Mouse (Mus musculus) ES-Bruce4 (cell line): Measurements from ENCODE around the gene Opalin. TPM values are rescaled to one million over a fixed set of nuclear protein-coding genes. Genes with fewer than 3 reads are reported as not detected.
A peak's percentile ranks its signal among the peaks of the same experiment; 100 is the strongest.

Source experiments
- H3K27ac ChIP-seq: 2 replicates; pipeline ENCODE4 v1.5.1; 2012; ENCODE audit warnings: low read length, inconsistent platforms; ENCODE audit not compliant: insufficient read depth
- H3K27me3 ChIP-seq: 2 replicates; pipeline ENCODE4 v1.6.1; 2012; ENCODE audit warnings: mild to moderate bottlenecking, low read length, inconsistent platforms; ENCODE audit not compliant: control insufficient read depth, poor library complexity, insufficient read depth, severe bottlenecking
- H3K36me3 ChIP-seq: 2 replicates; pipeline ENCODE4 v1.6.1; 2012; ENCODE audit warnings: inconsistent platforms, mild to moderate bottlenecking, low read length, moderate library complexity; ENCODE audit not compliant: control insufficient read depth, poor library complexity, insufficient read depth, severe bottlenecking
- H3K4me1 ChIP-seq: one replicate; pipeline ENCODE4 v1.8.1; 2011; ENCODE audit warnings: low read length; ENCODE audit not compliant: control insufficient read depth, insufficient read depth
- H3K4me3 ChIP-seq: 2 replicates; pipeline ENCODE4 v1.5.1; 2011; ENCODE audit warnings: low read depth, mild to moderate bottlenecking, low read length
- H3K9ac ChIP-seq: 2 replicates; pipeline ENCODE4 v1.6.1; 2012; ENCODE audit warnings: low read depth, mild to moderate bottlenecking, inconsistent platforms; ENCODE audit not compliant: poor library complexity, severe bottlenecking
- H3K9me3 ChIP-seq: replicated peaks from 2 replicates; pipeline ENCODE4 v1.6.1; 2012; ENCODE audit warnings: mild to moderate bottlenecking, low read length, inconsistent platforms; ENCODE audit not compliant: control insufficient read depth, poor library complexity, insufficient read depth, severe bottlenecking
- CTCF ChIP-seq: IDR thresholded peaks from one replicate; pipeline ENCODE4 v1.8.1; 2011; ENCODE audit warnings: low read depth, low read length
- EP300 ChIP-seq: IDR thresholded peaks from 2 replicates; pipeline ENCODE4 v1.6.1; 2011; ENCODE audit warnings: low read depth, low read length; ENCODE audit not compliant: insufficient read depth
- POLR2A ChIP-seq: IDR thresholded peaks from one replicate; pipeline ENCODE4 v1.8.1; 2011; ENCODE audit warnings: low read length; ENCODE audit not compliant: insufficient read depth
- polyA plus RNA-seq: library from polyadenylated mRNA; stranded (reverse); fragments of >200 nt; gene quantifications from 2 replicates; pipeline ENCODE4 v1.2.4, GENCODE M21; 2011; ENCODE audit warnings: low read depth; ENCODE audit not compliant: missing spikeins, insufficient read depth, insufficient read length

Opalin gene
- polyA plus RNA-seq, 1 experiment = not detected

DNA sequence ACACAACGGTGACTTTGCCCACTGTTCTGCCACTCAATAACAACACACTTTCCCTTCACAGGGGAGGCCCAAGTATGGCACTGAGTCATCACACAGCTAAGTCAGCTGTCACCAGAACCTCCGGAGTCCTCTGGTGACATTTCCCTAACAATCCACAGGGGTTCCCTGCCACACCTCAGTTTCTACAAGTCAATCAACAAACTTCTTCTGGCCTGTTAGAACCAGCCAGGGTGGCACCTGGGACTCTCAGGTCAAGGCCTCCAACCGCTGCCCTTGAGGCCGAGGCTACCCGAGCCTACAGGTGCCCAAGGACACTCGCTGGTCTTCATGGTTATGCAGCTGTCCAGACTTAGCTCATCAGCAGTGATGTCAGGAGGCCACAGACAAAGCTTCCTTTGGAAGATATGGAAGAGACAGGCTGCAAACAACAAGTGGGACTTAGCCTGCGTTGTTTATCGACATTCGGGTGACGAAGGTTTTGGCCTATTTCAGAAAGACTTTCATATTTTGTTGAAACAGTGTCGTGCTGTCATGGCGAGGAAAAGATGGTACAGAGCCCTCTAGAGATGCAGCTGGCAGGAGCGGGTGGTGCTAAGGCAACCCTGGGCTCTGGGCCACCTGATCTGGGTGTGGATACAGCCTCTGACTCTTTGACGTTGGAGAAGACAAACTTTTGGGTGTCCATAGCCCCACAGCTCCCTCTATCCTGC, 3.0 kb downstream of the Opalin start:
- TF ChIP-seq EP300 (no peak), POLR2A (no peak), CTCF (no peak)

GRCm38 (mm10) chr19:41071500-41071899, 5.4 kb downstream of the Opalin start:
- TF ChIP-seq CTCF (peak; percentile 100), POLR2A (no peak)
- no peak overlapping the region for H3K9ac ChIP-seq
- no peaks in the 10 kb centered on the region for H3K4me1 ChIP-seq
- H3K36me3 ChIP-seq = no peaks in the 10 kb centered on the region
- H3K4me3 ChIP-seq = no peak overlapping the region
- H3K27me3 ChIP-seq = no peaks in the 10 kb centered on the region
- H3K27ac ChIP-seq = no peak overlapping the region
- H3K9me3 ChIP-seq = no peaks in the 10 kb centered on the region; the same call in 1 of the 2 replicates

More for the DNA sequence above, 3.0 kb downstream of the Opalin start:
- H3K9ac ChIP-seq = no peak overlapping the region
- no peaks in the 10 kb centered on the region for H3K9me3 ChIP-seq
- no peak overlapping the region for H3K27ac ChIP-seq
- H3K4me1 ChIP-seq = no peaks in the 10 kb centered on the region
- H3K4me3 ChIP-seq = no peak overlapping the region
- H3K27me3 ChIP-seq = no peaks in the 10 kb centered on the region
- no peaks in the 10 kb centered on the region for H3K36me3 ChIP-seq

DNA sequence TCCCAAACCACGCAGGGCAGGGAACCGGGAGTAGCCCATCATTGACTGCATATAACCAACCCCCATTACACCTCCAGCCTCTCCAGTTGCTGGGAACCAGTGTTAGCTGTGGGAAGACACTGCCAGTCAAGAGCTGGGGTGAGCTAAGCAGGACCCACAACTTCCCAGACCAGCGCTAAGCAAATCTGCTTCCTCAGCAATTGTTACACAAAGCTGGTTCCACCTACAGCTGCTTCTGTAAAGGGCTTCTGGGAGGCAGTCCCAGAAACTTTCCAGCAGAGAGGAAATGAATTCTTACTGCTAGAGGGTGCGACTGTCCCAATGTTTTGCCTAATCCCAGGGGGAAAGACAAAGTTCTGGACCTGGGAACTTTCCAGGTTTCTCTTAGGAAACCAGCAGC, 22.2 kb downstream of the Opalin start:
- H3K27me3 ChIP-seq = no peaks in the 10 kb centered on the region
- no peak overlapping the region for H3K4me3 ChIP-seq
- no peak overlapping the region for H3K9ac ChIP-seq
- H3K27ac ChIP-seq = no peak overlapping the region
- H3K36me3 ChIP-seq = no peaks in the 10 kb centered on the region
- no peaks in the 10 kb centered on the region for H3K9me3 ChIP-seq
- TF ChIP-seq CTCF = no peak
- no peak for TF ChIP-seq POLR2A
- no peak for TF ChIP-seq EP300
- H3K4me1 ChIP-seq = peaks cover 1% of the 10 kb centered on the region

- Histone ChIP-seq H3K36me3 (no peaks in the 10 kb centered on the region), H3K27ac (no peak overlapping the region), H3K4me1 (peaks cover 1% of the 10 kb centered on the region), H3K9me3 (no peaks in the 10 kb centered on the region), H3K9ac (no peak overlapping the region), H3K27me3 (no peaks in the 10 kb centered on the region), H3K4me3 (no peak overlapping the region)
- TF ChIP-seq EP300 (no peak), CTCF (peak; percentile 81)
Measured at GRCm38 (mm10) chr19:41053530-41053929, 23.4 kb downstream of the Opalin start.

DNA sequence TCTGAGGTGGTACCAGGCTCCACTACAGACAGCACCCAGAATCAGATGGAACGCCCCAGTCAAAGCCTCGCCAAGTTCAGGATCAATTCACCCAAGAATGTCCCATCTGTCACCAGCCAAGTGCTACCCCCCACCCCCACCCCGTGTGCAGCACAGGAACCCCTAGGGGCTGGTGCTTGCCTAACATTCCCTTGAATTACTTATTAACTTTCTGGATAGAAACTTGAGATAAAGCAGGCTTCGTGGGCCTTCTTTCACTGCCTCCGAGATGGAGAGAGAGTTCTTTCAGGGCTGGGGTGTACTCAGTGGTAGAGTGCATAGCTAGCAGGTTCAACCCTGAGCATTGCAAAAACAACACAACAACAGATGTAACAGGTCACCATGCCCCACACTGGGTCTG, 24.7 kb downstream of the Opalin start:
- Histone ChIP-seq H3K4me3 (no peak overlapping the region), H3K36me3 (no peaks in the 10 kb centered on the region), H3K27ac (no peak overlapping the region), H3K4me1 (peaks cover 1% of the 10 kb centered on the region), H3K9me3 (no peaks in the 10 kb centered on the region), H3K27me3 (no peaks in the 10 kb centered on the region), H3K9ac (no peak overlapping the region)
- TF ChIP-seq CTCF (no peak), EP300 (no peak), POLR2A (no peak)

- no peaks in the 10 kb centered on the region for H3K27me3 ChIP-seq
- H3K9me3 ChIP-seq = no peaks in the 10 kb centered on the region
- no peaks in the 10 kb centered on the region for H3K36me3 ChIP-seq
- TF ChIP-seq CTCF (no peak), POLR2A (no peak), EP300 (no peak)
- H3K27ac ChIP-seq = no peak overlapping the region
- H3K4me3 ChIP-seq = no peak overlapping the region
- peaks cover 1% of the 10 kb centered on the region for H3K4me1 ChIP-seq
- H3K9ac ChIP-seq = no peak overlapping the region
Measured at GRCm38 (mm10) chr19:41051714-41052113, 25.2 kb downstream of the Opalin start.
